ENCODE assay signal across 16 mouse cellular contexts in the genomic region with DNA sequence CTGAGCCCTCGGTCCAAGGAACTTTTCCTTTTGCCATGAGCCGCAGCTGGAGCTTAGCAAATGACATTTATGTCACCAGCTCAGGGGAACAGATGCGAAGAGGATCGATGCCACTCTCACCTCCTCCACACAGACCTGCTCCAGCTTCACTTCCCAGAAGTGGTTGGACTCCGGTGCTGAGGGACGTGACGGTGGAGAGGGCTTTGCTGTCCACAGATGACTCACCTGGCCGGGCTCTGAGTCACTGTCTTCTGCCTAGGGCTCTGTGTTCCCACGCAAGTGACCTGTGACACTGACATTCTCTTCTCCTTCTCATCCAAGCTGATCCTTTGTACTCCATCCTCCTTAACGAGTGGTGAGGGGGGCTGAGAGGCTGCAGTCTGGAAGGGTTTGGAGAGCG. TPM values are rescaled to one million over a fixed set of nuclear protein-coding genes. Genes with fewer than 3 reads are reported as not detected.
DNase-seq lines count a peak whose midpoint lies in the region; ATAC-seq lines count a peak whose summit lies in the region.
"Had no signal": no experiment of that assay in that cellular context is flagged by ENCODE, and none has a peak within 500 bp of the region (broad histone marks: within the 10 kb centered on the region; RNA-seq: fewer than 3 reads in every experiment).

No protein-coding gene starts in this region.

- peak; percentile 33 to 61 for DNase-seq in frontal cortex, adult 2 months (ENCODE audit: extremely low spot score in 1 of 2, low spot score in 1 of 2)
- no peak for DNase-seq in frontal cortex, postnatal 14 days (ENCODE audit: low spot score in 2 of 2)
- DNase-seq in 3134 (ENCODE audit: extremely low read depth, insufficient read length, low spot score), result peak; percentile 44
- peak; percentile 69 for DNase-seq in Muller cell, postnatal 12 days (ENCODE audit: inconsistent ontology term)
- DNase-seq in fibroblast of lung, adult 2 months (ENCODE audit: low read depth), result peak; percentile 23
- DNase-seq in kidney, postnatal 36 days, result no peak
- DNase-seq: cerebellum, adult 9-11 months; embryo, embryonic 11 days; gastrocnemius, postnatal 36 days; thymus, adult 18-20 months had no signal

- ATAC-seq in activated CD4-positive, CD25-positive, alpha-beta regulatory T cell, adult 4 months, result no peak
- ATAC-seq in erythroid progenitor cell, adult 5-6 weeks (replicated peaks; ENCODE audit: low FRiP score, poor library complexity, severe bottlenecking), result no peak
- ATAC-seq: CD4-positive, CD25-positive, alpha-beta regulatory T cell, adult 4 months; forebrain, embryonic 16.5 days; intestine, embryonic 15.5 days; lung, postnatal 0 days had no signal

RNA-seq across cellular contexts. Expression of gene Rab15, which starts 40.9 kb away (rescaled TPM):
- 153 and 156 TPM in 2 replicates for polyA plus RNA-seq in frontal cortex, adult 2 months (2012; rRNA removed)
- not detected for polyA plus RNA-seq in activated CD4-positive, CD25-positive, alpha-beta regulatory T cell, adult 4 months (2017; shearing (Covaris generic))
- total RNA-seq in erythroid progenitor cell, adult 5-6 weeks (2015; ENCODE audit: low replicate concordance), result 0.36 TPM in 1 of 2 replicates, not detected in the other
- not detected in 2 replicates for total RNA-seq in erythroid progenitor cell, adult 5-6 weeks (2017; ENCODE audit: low replicate concordance)
- polyA plus RNA-seq: CD4-positive, CD25-positive, alpha-beta regulatory T cell, adult 4 months had no signal

Comparison
In these comparisons a context has a peak if more than half of its experiments do, and no peak if none do; other contexts are left out.
1. DNase-seq: peak in frontal cortex, adult 2 months (2 of 2), 3134 (single experiment), Muller cell, postnatal 12 days (single experiment) and fibroblast of lung, adult 2 months (single experiment); none in frontal cortex, postnatal 14 days (0 of 2) and kidney, postnatal 36 days (0 of 2).
2. RNA of gene Rab15, which starts 40.9 kb away (polyA plus RNA-seq): 153 to 156 TPM in frontal cortex, adult 2 months; not detected in activated CD4-positive, CD25-positive, alpha-beta regulatory T cell, adult 4 months; every median in the first group is over 100 times any median in the second.